Mouse (Mus musculus) heart, adult 2 months (tissue): ENCODE results near the gene Sh2d1b1. TPM values are rescaled to one million over a fixed set of nuclear protein-coding genes. Genes with fewer than 3 reads are reported as not detected.
"Not testable (repeated sequence)": the region's sequence is repeated elsewhere in the genome, so short reads cannot be mapped to it uniquely, and the experiment has no call there.

Source experiments
- DNase-seq, 2 experiments: peaks; one replicate each; pipeline ENCODE4 v3.0.0; 2021
- H3K27ac ChIP-seq: fragments of 200-600 bp; 2 replicates; pipeline ENCODE4 v1.8.1; 2022
- H3K27me3 ChIP-seq: fragments of 200-500 bp; 2 replicates; pipeline ENCODE4 v1.6.1; 2012; ENCODE audit warnings: mild to moderate bottlenecking, low read length, inconsistent platforms, mixed read lengths; ENCODE audit not compliant: control insufficient read depth, insufficient read depth
- H3K36me3 ChIP-seq: fragments of 200-500 bp; 2 replicates; pipeline ENCODE4 v1.6.1; 2012; ENCODE audit warnings: low read length, inconsistent platforms; ENCODE audit not compliant: control insufficient read depth, insufficient read depth
- H3K4me1 ChIP-seq: fragments of 200-500 bp; 2 replicates; pipeline ENCODE4 v1.6.1; 2011; ENCODE audit warnings: low read length; ENCODE audit not compliant: control insufficient read depth, insufficient read depth
- H3K4me3 ChIP-seq: fragments of 200-600 bp; 2 replicates; pipeline ENCODE4 v1.8.1; 2022
- H3K79me2 ChIP-seq: fragments of 200-500 bp; replicated peaks from 2 replicates; pipeline ENCODE4 v1.6.1; 2012; ENCODE audit warnings: mild to moderate bottlenecking, inconsistent platforms, low read length, moderate library complexity, mixed read lengths; ENCODE audit not compliant: control insufficient read depth, insufficient read depth
- H3K9ac ChIP-seq: fragments of 200-500 bp; 2 replicates; pipeline ENCODE4 v1.6.1; 2012; ENCODE audit warnings: low read depth, mild to moderate bottlenecking, control low read depth, inconsistent platforms, low read length, mixed read lengths
- CTCF ChIP-seq: fragments of 200-600 bp; IDR thresholded peaks from 2 replicates; pipeline ENCODE4 v1.8.1; 2022; ENCODE audit warnings: antibody characterized with exemption, mild to moderate bottlenecking, moderate library complexity
- EP300 ChIP-seq: fragments of 200-500 bp; IDR thresholded peaks from 2 replicates; pipeline ENCODE4 v1.6.1; 2011; ENCODE audit warnings: low read depth, low read length, control low read depth; ENCODE audit not compliant: insufficient read depth
- POLR2A ChIP-seq: fragments of 200-500 bp; IDR thresholded peaks from 2 replicates; pipeline ENCODE4 v1.6.1; 2011; ENCODE audit warnings: mild to moderate bottlenecking, low read depth, low read length, control low read depth; ENCODE audit not compliant: insufficient read depth
- WGBS: fragments of 180-500 bp; shearing (Covaris S2); methylation state at CpG from one replicate; pipeline ENCODE4 v1.1.7; 2018; 5-methylcytosine and 5-hydroxymethylcytosine counted together
- intact Hi-C: fragments of 180-260 bp; cut with DNase I; formaldehyde crosslinking; loops from one replicate; pipeline ENCODE4 v1.15.1; 2025
- long read RNA-seq: library from polyadenylated mRNA; stranded (forward); transcript quantifications from one replicate; pipeline ENCODE4 v2.0.0, GENCODE M21; 2021
- polyA plus RNA-seq: library from polyadenylated mRNA; depleted of rRNA; stranded (reverse); fragments of >200 nt; gene quantifications from 2 replicates; pipeline ENCODE4 v1.2.3, GENCODE M21; 2012; rRNA removed
- total RNA-seq, 2 experiments: library from RNA; stranded (reverse); gene quantifications; 2 replicates each; pipeline ENCODE4 v1.2.3; 2021

Sh2d1b1 gene
- total RNA-seq (under 1 TPM; 0.09 to 0.18 TPM), polyA plus RNA-seq (0.14 TPM in 1 of 2 replicates, not detected in the other)
- long read RNA-seq = 0 reads

DNA sequence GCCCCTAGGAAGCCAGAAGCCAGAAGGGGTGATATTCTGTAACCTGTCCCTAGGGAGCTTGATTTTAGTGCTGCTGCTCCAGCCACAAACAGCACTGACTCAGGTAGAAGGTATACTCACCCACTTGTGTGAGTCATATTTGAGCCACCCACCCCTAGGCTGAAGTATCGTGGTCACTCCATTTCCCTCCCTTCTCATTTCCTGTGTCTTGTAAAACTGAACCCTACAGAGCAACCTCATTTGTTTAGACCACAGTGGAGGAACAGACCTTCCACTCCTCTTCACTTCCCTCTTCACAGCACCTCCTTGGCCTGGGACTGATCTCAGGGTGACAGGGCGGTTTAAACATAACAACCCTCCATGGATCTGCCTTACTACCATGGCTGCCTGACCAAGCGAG lies at the start of gene Sh2d1b1:
Gene Sh2d1b1 (plus strand): TSS at position 305 of the 400 bp plus-strand sequence.
- 58% methylated on average over 3 of the region's 3 CpGs for WGBS
- H3K36me3 ChIP-seq = no peaks in the 10 kb centered on the region
- TF ChIP-seq POLR2A (no peak), EP300 (no peak), CTCF (no peak)
- H3K27ac ChIP-seq = no peak within 1 kb of the TSS
- intact Hi-C loops = no loop called here
- H3K4me3 ChIP-seq = no peak within 1 kb of the TSS
- H3K79me2 ChIP-seq = no peaks in the 10 kb centered on the region
- no peaks in the 10 kb centered on the region for H3K4me1 ChIP-seq
- no peaks in the 10 kb centered on the region for H3K27me3 ChIP-seq
- H3K9ac ChIP-seq = no peak within 1 kb of the TSS
- DNase-seq = no peak

GRCm38 (mm10) chr1:170232688-170233087 lies 44.4 kb upstream of the Sh2d1b1 start, which contains the start of gene Sh2d1b2:
Sh2d1b2 (plus strand) TSS chr1:170232749.
- intact Hi-C loops, H3K27me3 ChIP-seq, H3K27ac ChIP-seq, DNase-seq, H3K4me1 ChIP-seq, H3K4me3 ChIP-seq, H3K9ac ChIP-seq, H3K36me3 ChIP-seq, H3K79me2 ChIP-seq: not testable (repeated sequence)
- 46% methylated on average over 6 of the region's 6 CpGs for WGBS

DNA sequence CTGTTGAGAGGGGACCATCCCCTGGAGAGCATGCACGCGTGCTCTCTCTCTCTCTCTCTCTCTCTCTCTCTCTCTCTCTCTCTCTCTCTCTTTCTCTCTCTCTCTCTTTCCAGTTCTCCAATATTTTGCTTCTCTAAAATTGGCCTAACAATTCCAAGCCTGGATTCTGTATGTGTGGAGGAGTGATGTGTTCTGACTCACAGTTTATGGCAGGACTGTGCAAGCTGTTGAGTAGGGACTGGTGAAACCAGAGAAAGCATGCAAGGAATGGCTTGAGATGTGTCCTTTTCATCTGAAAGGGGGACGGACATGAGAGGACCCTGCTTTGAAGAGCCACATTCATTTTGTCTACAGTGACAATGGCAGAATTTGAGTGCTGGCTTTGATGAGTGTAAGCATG lies 32.1 kb upstream of the Sh2d1b1 start:
- no peaks in the 10 kb centered on the region for H3K79me2 ChIP-seq
- H3K27me3 ChIP-seq = no peaks in the 10 kb centered on the region
- no peak overlapping the region for H3K27ac ChIP-seq
- DNase-seq = no peak
- intact Hi-C loops = no loop called here
- no peak for TF ChIP-seq EP300
- no peak for TF ChIP-seq POLR2A
- TF ChIP-seq CTCF = no peak
- H3K4me1 ChIP-seq = no peaks in the 10 kb centered on the region
- no peak overlapping the region for H3K4me3 ChIP-seq
- no peaks in the 10 kb centered on the region for H3K36me3 ChIP-seq
- 86% methylated on average over 3 of the region's 3 CpGs for WGBS
- no peak overlapping the region for H3K9ac ChIP-seq

- 24% methylated on average over 30 of the region's 30 CpGs for WGBS
- TF ChIP-seq EP300 = no peak
- no peak for TF ChIP-seq CTCF
- no peak for TF ChIP-seq POLR2A
- no peaks in the 10 kb centered on the region for H3K27me3 ChIP-seq
- H3K4me1 ChIP-seq = no peaks in the 10 kb centered on the region
- peak overlapping the region; percentile 66 for H3K27ac ChIP-seq
- no peaks in the 10 kb centered on the region for H3K79me2 ChIP-seq
- peak overlapping the region; percentile 69 for H3K4me3 ChIP-seq
- peak overlapping the region; percentile 95 for H3K9ac ChIP-seq
- DNase-seq = no peak
- no peaks in the 10 kb centered on the region for H3K36me3 ChIP-seq
- intact Hi-C loops = no loop called here
These were observed 22.1 kb upstream of the Sh2d1b1 start for GRCm38 (mm10) chr1:170254893-170255559.

- Histone ChIP-seq H3K4me1 (no peaks in the 10 kb centered on the region), H3K9ac (peak overlapping the region; percentile 95), H3K36me3 (no peaks in the 10 kb centered on the region), H3K27ac (peak overlapping the region; percentile 66), H3K27me3 (no peaks in the 10 kb centered on the region), H3K4me3 (peak overlapping the region; percentile 69), H3K79me2 (no peaks in the 10 kb centered on the region)
- intact Hi-C loops = no loop called here
- WGBS = 3% methylated on average over 32 of the region's 32 CpGs
- DNase-seq = peak; percentile 86 to 88
- TF ChIP-seq EP300 = no peak
- TF ChIP-seq POLR2A = peak; percentile 70
- TF ChIP-seq CTCF = no peak
These were observed 21.6 kb upstream of the Sh2d1b1 start for GRCm38 (mm10) chr1:170255560-170255910.

DNA sequence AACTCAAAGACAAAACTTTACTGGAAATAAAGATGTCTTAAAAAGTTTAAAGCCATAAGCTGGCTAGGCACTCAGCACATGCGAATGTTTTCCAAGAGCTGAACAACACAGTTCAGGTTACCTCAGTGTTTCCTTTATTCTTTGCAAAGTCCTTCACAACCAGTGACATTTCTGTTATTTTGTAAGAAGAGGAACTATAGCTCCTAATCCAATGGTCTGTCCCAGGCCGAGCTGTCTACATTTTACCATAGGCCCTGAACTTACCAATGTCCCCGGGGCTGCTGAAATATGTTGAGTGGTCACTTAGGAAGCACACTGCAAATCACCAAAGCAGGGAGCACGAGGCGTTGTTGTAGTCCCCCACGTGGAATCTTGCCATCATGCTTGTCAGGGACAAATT lies 6.8 kb upstream of the Sh2d1b1 start:
- intact Hi-C loops = no loop called here
- no peak overlapping the region for H3K4me3 ChIP-seq
- H3K79me2 ChIP-seq = no peaks in the 10 kb centered on the region
- WGBS = 75% methylated on average over 6 of the region's 6 CpGs
- TF ChIP-seq POLR2A (no peak), CTCF (no peak), EP300 (no peak)
- H3K36me3 ChIP-seq = no peaks in the 10 kb centered on the region
- DNase-seq = no peak
- H3K27ac ChIP-seq = no peak overlapping the region
- H3K4me1 ChIP-seq = no peaks in the 10 kb centered on the region
- H3K9ac ChIP-seq = no peak overlapping the region
- no peaks in the 10 kb centered on the region for H3K27me3 ChIP-seq
